Mouse (Mus musculus) kidney, adult 9 months (tissue): ENCODE data around the gene Wdr26.

Source experiments
- DNase-seq: peaks from one replicate; pipeline ENCODE4 v3.0.0; 2022

Wdr26 gene

GRCm38 (mm10) chr1:181150827-181151534 lies 60.8 kb downstream of the Wdr26 start:
- DNase-seq = peak; percentile 92

- no peak for DNase-seq
Observed at GRCm38 (mm10) chr1:181150431-181150826, 61.4 kb downstream of the Wdr26 start.

GRCm38 (mm10) chr1:181149373-181150017 lies 62.3 kb downstream of the Wdr26 start:
- no peak for DNase-seq

- DNase-seq = peak; percentile 79
Observed at GRCm38 (mm10) chr1:181148540-181148939, 63.3 kb downstream of the Wdr26 start.

- no peak for DNase-seq
Observed at GRCm38 (mm10) chr1:181146187-181146586, 65.6 kb downstream of the Wdr26 start.

GRCm38 (mm10) chr1:181144966-181145365 lies 66.8 kb downstream of the Wdr26 start:
- no peak for DNase-seq

GRCm38 (mm10) chr1:181143950-181144836 lies 67.6 kb downstream of the Wdr26 start, which contains the start of the genes Nvl and Cnih4:
TSS of gene Nvl (minus strand) at chr1:181144204.
TSS of gene Cnih4 (plus strand) at chr1:181144693.
- peak; percentile 96 for DNase-seq

GRCm38 (mm10) chr1:181143609-181143949 lies 68.2 kb downstream of the Wdr26 start:
- no peak for DNase-seq

- DNase-seq = no peak
Observed at GRCm38 (mm10) chr1:181138730-181139129, 73.1 kb downstream of the Wdr26 start.

- no peak for DNase-seq
Observed at GRCm38 (mm10) chr1:181131915-181132314, 79.9 kb downstream of the Wdr26 start.

GRCm38 (mm10) chr1:181126766-181127165 lies 85.0 kb downstream of the Wdr26 start:
- DNase-seq = no peak

GRCm38 (mm10) chr1:181125916-181126315 lies 85.9 kb downstream of the Wdr26 start:
- no peak for DNase-seq

- DNase-seq = no peak
Observed at GRCm38 (mm10) chr1:181124145-181124544, 87.7 kb downstream of the Wdr26 start.
